Mouse (Mus musculus) cerebral cortex, adult 2 months (tissue): ENCODE measurements around the gene Tctex1d2.

Experiments
- WGBS: fragments of 180-500 bp; shearing (Covaris S2); methylation state at CpG from one replicate; pipeline ENCODE4 v1.1.7; 2018; 5-methylcytosine and 5-hydroxymethylcytosine counted together

The Tctex1d2 gene

DNA sequence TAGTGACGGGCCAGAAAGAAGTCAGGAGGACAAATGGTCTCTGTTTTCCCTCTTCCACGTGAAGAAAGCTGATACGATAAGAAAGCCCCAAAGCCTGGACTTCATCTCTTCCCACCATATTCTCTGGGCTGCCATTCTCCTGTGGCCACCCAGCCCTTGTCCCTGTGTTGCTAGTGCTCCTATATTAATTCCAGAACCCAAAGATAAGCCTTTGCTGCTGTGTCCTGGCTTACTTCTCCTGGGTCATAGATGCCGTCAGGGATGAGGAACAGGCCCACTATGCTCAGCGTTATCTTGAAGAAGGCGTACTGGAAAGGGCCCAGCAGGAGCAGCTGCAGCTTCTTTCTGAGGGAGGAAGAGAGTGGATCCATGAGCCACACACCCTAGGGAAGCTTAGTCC, 57.8 kb downstream of the Tctex1d2 start:
- WGBS, result 74% methylated on average over 6 of the region's 6 CpGs
